Mouse (Mus musculus): ENCODE measurements at regions not wholly inside any gene's neighbourhood (a gene's known extent, or its start where the extent isn't known, plus 50 kb on each side); places are given as distances from the start of the nearest gene placed in this dataset.

DNA sequence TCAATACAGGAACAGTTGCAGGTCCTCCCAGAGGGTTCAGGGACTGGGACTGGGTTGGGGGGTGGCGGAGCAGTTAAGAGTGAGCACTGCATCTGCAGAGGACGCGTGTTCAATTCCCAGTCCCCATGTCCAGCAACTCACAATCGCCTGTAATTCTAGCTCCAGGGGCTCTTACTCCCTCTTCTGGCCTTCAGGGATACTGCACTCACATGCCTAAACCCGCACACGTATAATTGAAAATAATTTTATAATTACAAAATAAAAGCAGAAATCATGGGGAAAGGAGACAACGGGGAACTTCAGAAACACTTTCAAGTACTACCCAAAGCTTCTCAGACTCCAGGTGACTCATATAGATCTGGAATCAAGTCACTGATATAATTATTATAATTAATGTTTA, 448.8 kb downstream of the Zfp536 start:
- TF ChIP-seq HCFC1 (IDR thresholded peaks at IDR 0.05; ENCODE audit: borderline replicate concordance, insufficient read depth, low read length), result no peak
- Histone ChIP-seq H3K27ac (ENCODE audit: insufficient read depth, low read depth, low read length, poor library complexity, severe bottlenecking) (no peak overlapping the region), H3K4me3 (ENCODE audit: insufficient read depth in 1 of 2, low read depth in 1 of 2, low read length in 2 of 2, poor library complexity in 1 of 2, severe bottlenecking in 1 of 2) (no peak overlapping the region), H3K36me3 (ENCODE audit: control insufficient read depth, insufficient read depth, low read length, poor library complexity, severe bottlenecking) (no peaks in the 10 kb centered on the region), H3K4me1 (ENCODE audit: control insufficient read depth in 2 of 2, insufficient read depth in 2 of 2, low read length in 2 of 2, poor library complexity in 1 of 2) (no peaks in the 10 kb centered on the region), H3K9ac (ENCODE audit: insufficient read depth, low read depth, low read length, poor library complexity, severe bottlenecking) (no peak overlapping the region), H3K9me3 (ENCODE audit: control insufficient read depth, insufficient read depth, low read depth, low read length) (no peaks in the 10 kb centered on the region)
- in situ Hi-C loops (cut with MboI; ENCODE audit: low sequenced_read_pairs in 2 of 2, unreplicated experiment in 2 of 2), result loop anchor here in 1 of 2 experiments (25.0 kb wide), 1 partner anchor 737 kb away; no protein-coding TSS in a partner anchor
- DNase-seq (ENCODE audit: low read depth, low spot score), result no peak

DNA sequence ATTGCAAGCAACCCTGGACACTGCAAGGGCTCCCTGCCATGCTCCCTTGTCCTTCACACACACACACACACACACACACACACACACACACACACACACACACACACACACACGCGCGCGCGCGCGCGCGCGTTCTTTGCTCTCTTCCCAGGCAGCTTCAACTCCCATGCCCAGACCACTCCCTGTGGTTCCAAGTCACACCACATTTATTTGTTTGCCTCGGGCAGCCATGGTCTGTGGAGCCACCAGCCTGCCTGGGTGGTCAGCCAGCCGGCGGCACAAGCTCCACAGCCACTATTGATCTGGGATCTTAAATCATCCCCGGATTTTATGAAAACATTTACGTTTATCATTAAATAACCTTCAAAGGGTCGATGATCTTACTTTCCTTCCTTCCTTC, 440.0 kb downstream of the Zfp536 start:
- Histone ChIP-seq H3K9ac (ENCODE audit: insufficient read depth, low read depth, low read length, poor library complexity, severe bottlenecking) (no peak overlapping the region), H3K4me3 (ENCODE audit: insufficient read depth in 1 of 2, low read depth in 1 of 2, low read length in 2 of 2, poor library complexity in 1 of 2, severe bottlenecking in 1 of 2) (no peak overlapping the region), H3K4me1 (ENCODE audit: control insufficient read depth in 2 of 2, insufficient read depth in 2 of 2, low read length in 2 of 2, poor library complexity in 1 of 2) (no peaks in the 10 kb centered on the region; a peak in 1 of 4 replicates), H3K9me3 (ENCODE audit: control insufficient read depth, insufficient read depth, low read depth, low read length) (no peaks in the 10 kb centered on the region), H3K36me3 (ENCODE audit: control insufficient read depth, insufficient read depth, low read length, poor library complexity, severe bottlenecking) (no peaks in the 10 kb centered on the region), H3K27ac (ENCODE audit: insufficient read depth, low read depth, low read length, poor library complexity, severe bottlenecking) (no peak overlapping the region)
- in situ Hi-C loops (cut with MboI; ENCODE audit: low sequenced_read_pairs in 2 of 2, unreplicated experiment in 2 of 2), result loop anchor here in 1 of 2 experiments (25.0 kb wide), 1 partner anchor 746 kb away; no protein-coding TSS in a partner anchor
- DNase-seq (ENCODE audit: low read depth, low spot score), result no peak
- TF ChIP-seq MAFK (IDR thresholded peaks at IDR 0.05; ENCODE audit: insufficient read depth, low read depth, low read length) (no peak), CHD2 (IDR thresholded peaks at IDR 0.05; ENCODE audit: low read depth, low read length) (no peak)

DNA sequence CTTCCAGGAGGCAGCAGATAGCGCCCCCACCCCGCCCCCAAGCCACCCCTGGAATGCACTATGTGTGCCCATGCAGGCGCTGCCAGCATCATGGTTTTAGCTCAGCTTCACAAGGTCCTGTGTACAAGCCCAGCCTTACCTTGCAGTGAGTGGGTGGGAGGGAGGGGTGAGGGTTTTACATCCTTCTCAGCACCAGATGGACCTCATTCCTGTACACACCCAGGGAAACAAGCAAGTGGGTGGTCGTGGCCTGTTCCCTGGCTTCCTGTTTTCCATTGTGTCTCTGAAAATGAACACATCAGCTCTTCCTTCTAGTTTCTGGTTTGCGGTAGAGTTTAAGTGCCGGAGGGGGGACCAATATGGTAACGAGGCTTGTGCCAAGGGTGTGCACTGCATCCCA, 438.2 kb downstream of the Zfp536 start:
- in situ Hi-C loops (cut with MboI; ENCODE audit: low sequenced_read_pairs in 2 of 2, unreplicated experiment in 2 of 2), result loop anchor here in 1 of 2 experiments (25.0 kb wide), 1 partner anchor 748 kb away; no protein-coding TSS in a partner anchor
- no peaks in the 10 kb centered on the region; a peak in 1 of 4 replicates for H3K4me1 ChIP-seq (ENCODE audit: control insufficient read depth in 2 of 2, insufficient read depth in 2 of 2, low read length in 2 of 2, poor library complexity in 1 of 2)
- H3K9me3 ChIP-seq (ENCODE audit: control insufficient read depth, insufficient read depth, low read depth, low read length), result no peaks in the 10 kb centered on the region
- H3K9ac ChIP-seq (ENCODE audit: insufficient read depth, low read depth, low read length, poor library complexity, severe bottlenecking), result no peak overlapping the region
- H3K4me3 ChIP-seq (ENCODE audit: insufficient read depth in 1 of 2, low read depth in 1 of 2, low read length in 2 of 2, poor library complexity in 1 of 2, severe bottlenecking in 1 of 2), result no peak overlapping the region
- no peaks in the 10 kb centered on the region for H3K36me3 ChIP-seq (ENCODE audit: control insufficient read depth, insufficient read depth, low read length, poor library complexity, severe bottlenecking)
- H3K27ac ChIP-seq (ENCODE audit: insufficient read depth, low read depth, low read length, poor library complexity, severe bottlenecking), result no peak overlapping the region
- no peak for DNase-seq (ENCODE audit: low read depth, low spot score)
- no peak for TF ChIP-seq HCFC1 (IDR thresholded peaks at IDR 0.05; ENCODE audit: borderline replicate concordance, insufficient read depth, low read length)

DNA sequence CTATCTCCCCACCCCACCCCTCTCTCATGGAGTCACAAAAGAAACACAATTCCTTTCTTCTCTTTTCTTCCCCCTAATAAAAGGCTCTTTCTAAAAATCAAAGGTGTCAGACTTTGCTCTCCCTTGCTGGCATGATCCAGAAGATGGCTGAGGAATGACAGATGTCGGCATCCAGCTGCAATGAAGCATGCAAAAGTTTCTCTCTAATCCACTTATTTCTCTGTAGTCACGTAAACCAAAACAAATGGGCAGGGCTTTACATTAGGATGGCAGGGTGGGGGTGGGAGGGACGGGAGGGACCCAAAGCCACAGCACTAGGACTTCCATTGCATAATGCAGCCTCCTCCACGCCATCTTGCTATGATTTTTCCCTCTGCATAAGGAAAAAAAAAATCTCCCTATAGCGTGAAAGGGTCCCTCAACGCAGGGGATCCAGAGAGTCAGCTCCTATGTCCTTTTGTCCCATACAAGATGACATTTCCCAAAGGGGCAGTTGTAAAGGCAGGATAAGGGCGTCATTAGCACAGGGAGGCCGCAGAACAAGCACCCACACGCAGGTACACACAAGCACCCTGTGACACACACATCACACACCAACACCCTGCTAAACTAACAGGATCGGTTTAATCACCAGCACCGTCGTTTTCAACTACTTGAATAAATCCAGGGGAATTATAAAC, 437.1 kb downstream of the Zfp536 start:
- no peak for TF ChIP-seq MAFK (IDR thresholded peaks at IDR 0.05; ENCODE audit: insufficient read depth, low read depth, low read length)
- no peak for TF ChIP-seq ZNF384 (IDR thresholded peaks at IDR 0.05; ENCODE audit: low read depth, low read length)
- no peak for TF ChIP-seq CHD2 (IDR thresholded peaks at IDR 0.05; ENCODE audit: low read depth, low read length)
- no peak for TF ChIP-seq HCFC1 (IDR thresholded peaks at IDR 0.05; ENCODE audit: borderline replicate concordance, insufficient read depth, low read length)
- in situ Hi-C loops (cut with MboI; ENCODE audit: low sequenced_read_pairs in 2 of 2, unreplicated experiment in 2 of 2), result loop anchor here in 1 of 2 experiments (25.0 kb wide), 1 partner anchor 749 kb away; no protein-coding TSS in a partner anchor
- H3K9ac ChIP-seq (ENCODE audit: insufficient read depth, low read depth, low read length, poor library complexity, severe bottlenecking), result no peak overlapping the region
- H3K4me1 ChIP-seq (ENCODE audit: control insufficient read depth in 2 of 2, insufficient read depth in 2 of 2, low read length in 2 of 2, poor library complexity in 1 of 2), result no peaks in the 10 kb centered on the region; a peak in 1 of 4 replicates
- no peak overlapping the region for H3K27ac ChIP-seq (ENCODE audit: insufficient read depth, low read depth, low read length, poor library complexity, severe bottlenecking)
- H3K4me3 ChIP-seq (ENCODE audit: insufficient read depth in 1 of 2, low read depth in 1 of 2, low read length in 2 of 2, poor library complexity in 1 of 2, severe bottlenecking in 1 of 2), result no peak overlapping the region
- no peaks in the 10 kb centered on the region for H3K9me3 ChIP-seq (ENCODE audit: control insufficient read depth, insufficient read depth, low read depth, low read length)
- DNase-seq (ENCODE audit: low read depth, low spot score), result no peak
- no peaks in the 10 kb centered on the region for H3K36me3 ChIP-seq (ENCODE audit: control insufficient read depth, insufficient read depth, low read length, poor library complexity, severe bottlenecking)

DNA sequence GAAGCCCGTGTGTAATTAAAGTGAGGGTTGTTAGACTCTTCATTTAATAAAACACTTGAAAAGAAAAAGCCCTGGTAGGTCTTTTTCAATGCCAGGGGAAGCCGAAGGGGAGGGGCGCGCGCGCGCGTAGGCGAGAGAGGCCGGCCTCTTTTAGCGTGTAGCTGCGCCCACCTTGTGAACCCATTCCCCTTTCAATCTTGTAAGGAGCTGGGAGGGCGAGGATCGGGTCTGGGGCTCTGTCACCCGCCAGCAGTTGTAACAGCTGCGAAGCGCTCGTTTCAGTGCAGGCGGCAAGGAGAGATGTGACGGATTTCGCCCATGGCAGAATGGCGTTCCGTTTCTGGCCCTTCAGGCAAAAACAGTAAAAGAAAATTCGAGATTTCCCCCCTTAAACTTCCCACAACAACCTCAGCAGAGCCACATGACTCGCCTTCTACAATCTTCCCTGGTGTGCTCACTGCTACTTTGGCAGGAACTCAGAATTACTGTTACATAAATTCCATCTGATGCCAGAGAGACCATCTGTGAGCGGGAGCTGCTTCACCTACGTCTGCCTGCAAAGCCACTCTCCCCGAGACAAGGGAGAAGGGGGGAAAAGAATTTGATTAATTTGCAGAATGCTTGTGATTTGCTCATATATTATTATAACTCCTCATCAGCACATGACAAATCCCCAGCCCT, 436.4 kb downstream of the Zfp536 start:
- H3K9ac ChIP-seq (ENCODE audit: insufficient read depth, low read depth, low read length, poor library complexity, severe bottlenecking), result no peak overlapping the region
- H3K9me3 ChIP-seq (ENCODE audit: control insufficient read depth, insufficient read depth, low read depth, low read length), result no peaks in the 10 kb centered on the region
- TF ChIP-seq ZNF384 (IDR thresholded peaks at IDR 0.05; ENCODE audit: low read depth, low read length) (no peak), MAFK (IDR thresholded peaks at IDR 0.05; ENCODE audit: insufficient read depth, low read depth, low read length) (no peak), ZC3H11A (IDR thresholded peaks at IDR 0.05; ENCODE audit: borderline replicate concordance, low read depth, low read length) (no peak), CHD2 (IDR thresholded peaks at IDR 0.05; ENCODE audit: low read depth, low read length) (no peak), HCFC1 (IDR thresholded peaks at IDR 0.05; ENCODE audit: borderline replicate concordance, insufficient read depth, low read length) (no peak)

More for the DNA sequence above, 436.4 kb downstream of the Zfp536 start:
- Histone ChIP-seq H3K27ac (ENCODE audit: insufficient read depth, low read depth, low read length, poor library complexity, severe bottlenecking) (no peak overlapping the region), H3K4me3 (ENCODE audit: insufficient read depth in 1 of 2, low read depth in 1 of 2, low read length in 2 of 2, poor library complexity in 1 of 2, severe bottlenecking in 1 of 2) (no peak overlapping the region; a peak in 1 of 4 replicates), H3K36me3 (ENCODE audit: control insufficient read depth, insufficient read depth, low read length, poor library complexity, severe bottlenecking) (no peaks in the 10 kb centered on the region), H3K4me1 (ENCODE audit: control insufficient read depth in 2 of 2, insufficient read depth in 2 of 2, low read length in 2 of 2, poor library complexity in 1 of 2) (no peaks in the 10 kb centered on the region; a peak in 1 of 4 replicates)
- no peak for DNase-seq (ENCODE audit: low read depth, low spot score)
- in situ Hi-C loops (cut with MboI; ENCODE audit: low sequenced_read_pairs in 2 of 2, unreplicated experiment in 2 of 2), result loop anchor here in 1 of 2 experiments (25.0 kb wide), 1 partner anchor 750 kb away; no protein-coding TSS in a partner anchor
